Mouse (Mus musculus) liver, postnatal 0 days (tissue): ENCODE data around the gene Ski.

Experiments
- CTCF ChIP-seq: sonication (generic); IDR thresholded peaks from 2 replicates; pipeline ENCODE4 v1.5.1; 2016; ENCODE audit warnings: antibody characterized with exemption, low read depth
- EP300 ChIP-seq: IDR thresholded peaks from 2 replicates; pipeline ENCODE4 v1.6.1; 2016; ENCODE audit warnings: antibody characterized with exemption, low read depth, mild to moderate bottlenecking

- TF ChIP-seq EP300 (no peak), CTCF (no peak)
These were observed 79.0 kb downstream of the Ski start for GRCm38 (mm10) chr4:155143411-155143810.
